Mouse (Mus musculus): ENCODE data around the gene Rnps1.
"Not testable (repeated sequence)": the region's sequence is repeated elsewhere in the genome, so short reads cannot be mapped to it uniquely, and the experiment has no call there.

Gene Rnps1

DNA sequence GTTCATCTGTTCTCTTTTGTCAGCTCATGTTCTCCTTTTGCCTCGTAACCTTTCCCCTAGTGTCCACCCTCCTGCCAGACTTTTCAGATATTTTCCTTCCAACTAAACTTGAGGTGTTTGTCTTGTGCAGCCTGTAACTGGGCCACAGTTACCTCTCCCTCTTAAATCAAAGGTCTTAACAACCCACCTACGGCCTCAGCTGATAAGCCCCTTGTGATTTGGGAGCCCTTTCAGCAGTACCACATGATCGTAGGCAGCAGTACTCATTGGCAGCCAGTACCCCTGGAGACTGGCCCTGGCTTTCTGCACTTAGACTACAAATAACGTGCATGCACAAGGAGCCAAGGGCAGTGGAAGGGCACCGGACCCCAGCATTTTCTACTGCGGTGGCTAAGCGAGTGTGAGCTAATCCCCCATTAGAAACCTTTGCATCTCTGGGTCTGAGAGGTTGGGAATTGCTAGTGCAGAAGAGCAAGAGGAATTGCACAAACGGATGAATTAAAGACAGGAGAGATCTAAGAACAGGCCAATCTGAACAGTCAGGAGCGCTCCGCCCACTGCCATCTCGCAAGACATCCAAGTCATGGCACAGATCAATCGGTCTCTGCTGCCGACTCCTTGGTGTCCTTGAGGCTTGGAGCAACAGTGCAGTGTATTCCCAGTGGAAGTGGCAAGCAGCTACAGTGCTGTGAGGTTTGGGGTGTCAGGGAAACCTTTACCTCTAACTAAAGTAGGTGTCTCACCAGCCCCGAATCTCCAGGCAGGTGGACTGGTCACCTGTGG is 15.0 kb downstream of the Rnps1 start:
- no peak for DNase-seq (ENCODE audit: low spot score)

DNA sequence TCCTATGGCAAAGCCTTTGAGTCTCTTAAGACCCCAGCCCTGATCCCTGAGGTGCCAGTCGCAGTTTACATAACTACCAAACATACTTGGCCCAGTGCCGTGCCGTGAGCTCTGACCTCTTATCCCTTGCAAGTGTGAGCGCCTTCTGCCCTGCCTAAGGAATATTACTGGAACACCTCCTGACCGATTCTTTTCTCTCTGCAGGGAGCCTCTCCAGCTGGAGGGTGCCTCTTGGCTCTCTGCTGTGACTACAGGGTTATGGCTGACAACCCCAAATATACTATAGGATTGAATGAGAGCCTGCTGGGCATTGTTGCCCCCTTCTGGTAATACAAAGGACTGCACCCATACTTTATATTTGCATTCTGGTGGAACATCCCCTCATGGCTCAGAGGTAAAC is 22.7 kb downstream of the Rnps1 start:
- peak; percentile 61 for DNase-seq (ENCODE audit: low spot score)

DNA sequence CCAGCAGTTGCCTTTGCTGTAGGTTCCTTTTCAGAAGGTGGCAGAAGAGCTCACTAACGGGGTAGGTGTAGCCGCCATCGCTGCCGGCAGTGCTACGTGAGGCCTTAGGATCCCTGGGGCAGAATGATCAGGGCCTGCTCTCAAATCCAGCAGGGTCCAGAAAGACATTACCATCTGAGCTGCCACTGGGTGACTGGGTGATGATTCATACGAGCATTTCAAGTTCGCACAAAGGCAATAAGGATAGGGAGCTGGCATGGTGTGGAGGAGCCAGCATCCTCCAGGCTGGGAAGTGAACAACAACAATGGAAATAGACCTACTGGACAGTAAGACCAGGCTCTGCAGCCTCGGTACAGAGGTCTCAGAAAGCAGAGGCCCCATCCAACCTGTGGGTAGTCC is 26.0 kb downstream of the Rnps1 start:
- no peak for DNase-seq (ENCODE audit: low spot score)

DNA sequence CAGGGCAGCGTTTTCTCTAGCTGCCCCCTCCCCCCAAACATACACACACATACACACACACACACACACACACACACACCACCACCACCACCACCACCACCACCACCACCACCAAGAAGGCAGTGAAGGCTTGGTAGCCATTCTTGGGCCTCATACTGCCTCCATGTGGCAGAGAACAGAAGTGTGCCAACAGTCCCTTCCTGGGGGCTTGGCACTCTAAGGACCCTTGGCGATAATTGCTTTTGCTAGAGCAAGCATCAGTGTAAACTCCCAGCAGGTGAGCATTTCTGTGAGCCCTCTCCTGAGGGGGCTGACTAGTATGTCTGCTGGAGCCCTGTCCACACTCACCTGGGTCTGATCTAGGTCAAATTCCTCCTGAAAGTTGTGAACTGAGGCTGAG is 26.8 kb downstream of the Rnps1 start:
- no peak for DNase-seq (ENCODE audit: low spot score)

DNA sequence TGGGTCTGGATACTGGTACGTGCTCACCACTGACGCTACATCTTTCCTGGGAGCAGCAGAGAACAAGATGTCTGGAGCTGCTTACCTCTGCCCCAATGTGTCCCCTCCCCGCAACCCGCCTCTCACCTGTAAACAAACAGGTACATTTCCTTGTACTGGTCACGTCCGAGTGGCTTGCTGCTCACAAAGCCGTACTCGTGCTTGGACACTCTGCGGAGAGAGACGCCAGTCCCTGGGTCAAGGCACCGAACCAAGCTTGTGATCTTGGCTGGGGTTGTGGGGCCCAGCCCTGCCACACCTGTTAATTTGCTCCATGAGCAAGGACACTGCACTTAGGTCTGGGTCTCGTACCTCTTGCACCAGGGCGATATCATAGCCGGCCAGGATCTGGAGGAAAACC is 27.7 kb downstream of the Rnps1 start:
- DNase-seq (ENCODE audit: low spot score), result no peak

DNA sequence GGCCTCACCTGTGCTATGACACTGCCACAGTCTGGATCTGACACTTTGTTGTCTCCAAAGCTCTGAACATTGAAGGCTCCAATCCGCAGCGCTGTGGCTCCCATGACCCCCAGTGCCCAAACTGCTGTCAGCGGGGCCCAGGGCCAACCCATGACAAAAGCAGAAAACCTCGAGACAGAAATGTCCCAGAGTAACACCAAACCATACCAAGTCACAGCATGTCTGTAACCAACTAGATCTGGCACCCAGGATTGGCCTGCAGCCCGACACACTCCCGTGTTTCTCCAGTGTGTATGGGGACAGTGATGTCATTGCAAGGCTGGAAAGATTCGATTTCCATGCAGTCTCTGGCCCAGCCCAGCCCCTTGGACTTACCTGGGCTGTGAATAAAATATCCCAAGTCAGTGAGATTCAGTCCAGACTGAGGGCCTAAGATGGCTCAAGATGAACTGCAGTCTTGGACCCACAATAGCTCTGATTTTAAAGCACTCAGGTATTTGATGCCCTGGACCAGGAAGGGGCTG is 28.3 kb downstream of the Rnps1 start, which contains the start of gene Dnase1l2:
Dnase1l2 (minus strand) TSS at position 474 of the 524 bp plus-strand sequence.
- DNase-seq (ENCODE audit: low spot score), result no peak

DNA sequence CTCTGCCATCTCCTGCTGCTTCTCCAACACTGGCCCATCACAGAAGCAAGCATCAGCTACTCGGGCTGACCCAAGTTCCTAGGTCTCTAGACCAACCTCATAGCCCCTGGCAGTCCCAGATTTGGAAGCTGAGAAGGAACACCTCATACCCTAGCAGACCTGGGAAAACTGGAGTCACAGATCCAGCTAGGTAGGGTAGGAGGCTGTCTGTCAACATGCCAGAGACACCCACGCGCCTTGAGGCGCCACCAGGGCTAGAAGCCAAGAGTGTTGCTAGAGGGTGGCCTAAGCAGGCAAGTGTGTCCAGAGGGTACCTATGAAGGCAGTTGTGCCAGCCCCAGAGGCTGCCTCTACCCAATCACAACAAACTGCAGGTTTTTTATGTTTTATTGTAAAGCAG is 29.0 kb downstream of the Rnps1 start:
- no peak for DNase-seq (ENCODE audit: low spot score)

DNA sequence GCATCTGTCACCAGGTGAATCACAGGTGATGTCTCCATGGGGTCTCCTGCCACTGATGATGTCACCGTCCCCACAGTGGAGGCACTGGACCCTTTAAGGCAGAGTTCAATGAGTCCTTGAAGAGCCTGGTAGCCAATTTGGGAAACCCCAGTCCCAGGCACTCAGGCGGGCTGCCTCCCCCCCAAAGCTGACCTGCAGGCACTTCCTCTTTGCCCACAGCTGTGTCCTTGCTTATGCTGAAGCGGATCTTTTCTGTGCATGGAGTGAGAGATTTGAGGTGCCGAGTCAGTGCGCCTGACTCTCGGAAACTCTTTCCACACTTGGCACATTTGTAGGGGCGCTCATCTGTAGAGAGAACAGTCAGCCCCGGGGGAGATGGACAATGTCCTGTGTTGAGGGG is 32.2 kb downstream of the Rnps1 start:
- DNase-seq (ENCODE audit: low spot score), result no peak

DNA sequence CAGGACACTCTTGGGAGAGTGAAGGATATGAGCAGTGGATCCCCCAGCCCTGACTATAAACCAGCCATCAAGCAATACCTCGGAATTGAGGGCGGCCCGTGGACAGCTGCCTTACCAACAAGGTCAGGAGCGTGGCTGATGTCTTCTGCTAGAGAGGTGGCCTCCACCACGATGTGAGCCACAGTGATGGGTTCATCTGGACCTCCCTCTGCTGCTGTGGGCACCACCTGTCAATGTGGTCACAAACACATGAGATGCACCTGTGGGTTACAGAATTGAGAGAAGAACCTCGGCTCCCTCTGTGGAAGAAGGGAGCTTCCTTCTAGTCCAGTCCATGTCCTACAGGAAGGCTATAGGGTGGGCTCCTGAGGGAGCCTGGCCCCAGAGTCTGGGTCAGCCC is 35.1 kb downstream of the Rnps1 start:
- DNase-seq (ENCODE audit: low spot score), result no peak

DNA sequence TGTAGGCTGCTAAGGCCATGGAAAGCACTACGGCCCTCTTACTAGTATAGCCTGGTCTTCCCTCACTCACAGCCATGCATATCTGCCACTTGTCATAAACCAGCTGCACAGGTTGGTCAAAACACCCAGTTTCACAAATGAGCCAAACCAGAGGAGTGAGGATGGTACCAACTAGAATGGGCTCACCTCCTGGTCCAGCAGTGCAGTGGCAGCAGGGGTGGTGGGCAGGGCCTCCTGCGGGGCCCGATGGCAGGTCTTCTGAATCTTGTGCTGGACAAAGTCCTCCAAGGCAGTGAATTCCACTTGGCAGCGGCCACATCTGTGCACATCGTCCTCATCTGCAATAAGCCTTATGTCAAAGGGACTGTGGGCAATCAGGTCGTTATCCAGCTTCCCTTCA is 36.9 kb downstream of the Rnps1 start:
- no peak for DNase-seq (ENCODE audit: low spot score)

DNA sequence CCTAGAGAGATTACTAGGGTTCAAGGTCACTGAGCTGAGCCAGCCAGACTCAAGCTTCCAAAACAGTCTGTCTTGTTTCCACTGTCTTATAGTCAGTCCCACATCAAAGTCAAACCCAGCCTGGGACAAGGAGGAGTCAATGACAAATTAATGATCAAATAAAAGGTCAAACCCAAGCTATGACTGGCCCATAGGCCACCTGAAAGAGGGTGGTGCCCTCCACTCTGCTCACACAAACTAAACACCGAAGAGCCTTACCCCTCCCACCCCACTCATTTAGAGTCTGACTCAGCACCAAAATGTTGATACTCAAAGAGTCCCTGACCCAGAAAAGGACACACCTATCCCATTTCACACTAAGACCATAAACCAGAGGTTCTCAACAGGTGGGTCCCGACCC is 39.0 kb downstream of the Rnps1 start:
- DNase-seq (ENCODE audit: low spot score), result no peak

DNA sequence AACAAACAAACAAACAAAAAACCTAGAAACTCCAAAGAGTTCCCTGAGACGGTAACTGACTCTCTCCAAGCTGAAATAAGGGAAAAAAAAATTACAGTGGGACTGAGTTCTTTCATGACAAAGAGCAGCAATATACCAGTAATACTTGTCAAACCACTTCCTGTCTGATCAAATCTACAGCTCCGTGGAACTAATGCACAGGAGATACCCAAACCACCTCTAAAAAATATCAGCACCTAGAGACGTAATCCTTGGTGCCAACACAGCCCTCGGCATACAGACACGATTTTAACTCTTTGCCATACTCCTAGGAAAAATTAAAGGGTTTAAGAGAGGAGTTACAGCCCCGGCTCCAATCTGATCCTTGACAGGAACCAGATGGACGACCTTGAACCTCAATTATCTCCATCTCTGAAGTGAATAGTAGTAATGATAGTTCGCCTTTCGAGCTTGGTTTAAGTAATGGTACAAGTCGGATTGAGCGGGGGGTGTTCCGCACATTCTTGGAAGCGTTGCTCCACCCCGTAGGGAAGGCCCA is 39.9 kb downstream of the Rnps1 start:
- peak; percentile 57 for DNase-seq (ENCODE audit: low spot score)

DNA sequence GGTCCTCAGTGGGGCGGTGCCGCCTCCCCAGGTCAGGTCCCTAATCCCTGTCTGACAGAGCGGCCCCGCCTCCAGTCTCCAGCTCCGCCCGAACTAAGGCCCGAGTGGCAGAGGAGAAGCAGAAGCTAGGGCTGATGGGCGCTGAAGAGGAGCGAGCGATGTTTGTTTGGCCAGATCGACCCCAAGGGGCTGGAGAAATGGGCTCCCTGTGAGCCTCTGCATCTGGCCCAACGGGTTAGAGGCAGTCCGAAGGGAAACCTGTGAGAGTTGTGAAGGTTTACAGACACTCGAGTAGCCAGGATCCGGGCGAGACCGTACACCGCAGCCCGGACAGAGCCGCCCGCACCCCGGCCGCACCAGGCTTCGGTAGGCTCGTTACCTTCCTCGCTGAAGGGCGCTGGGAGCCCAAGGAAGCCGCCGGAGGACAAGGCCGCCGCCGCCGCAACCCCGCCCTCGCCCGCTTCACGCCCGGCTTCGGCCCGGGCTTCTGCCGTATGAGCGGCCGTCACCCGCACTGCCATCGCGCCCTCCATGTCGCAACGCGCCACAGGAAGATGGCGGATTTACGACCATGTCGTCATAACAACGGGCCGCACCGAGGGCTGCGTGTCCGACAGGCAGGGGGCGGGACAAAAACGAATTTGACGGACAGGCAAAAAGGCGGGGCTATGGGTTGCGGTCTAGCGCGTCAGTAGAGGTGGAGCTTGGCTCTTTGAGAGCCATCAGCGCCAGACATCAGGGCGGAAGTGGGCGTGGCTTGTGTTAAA is 40.6 kb downstream of the Rnps1 start:
- DNase-seq (ENCODE audit: low spot score), result peak; percentile 99

DNA sequence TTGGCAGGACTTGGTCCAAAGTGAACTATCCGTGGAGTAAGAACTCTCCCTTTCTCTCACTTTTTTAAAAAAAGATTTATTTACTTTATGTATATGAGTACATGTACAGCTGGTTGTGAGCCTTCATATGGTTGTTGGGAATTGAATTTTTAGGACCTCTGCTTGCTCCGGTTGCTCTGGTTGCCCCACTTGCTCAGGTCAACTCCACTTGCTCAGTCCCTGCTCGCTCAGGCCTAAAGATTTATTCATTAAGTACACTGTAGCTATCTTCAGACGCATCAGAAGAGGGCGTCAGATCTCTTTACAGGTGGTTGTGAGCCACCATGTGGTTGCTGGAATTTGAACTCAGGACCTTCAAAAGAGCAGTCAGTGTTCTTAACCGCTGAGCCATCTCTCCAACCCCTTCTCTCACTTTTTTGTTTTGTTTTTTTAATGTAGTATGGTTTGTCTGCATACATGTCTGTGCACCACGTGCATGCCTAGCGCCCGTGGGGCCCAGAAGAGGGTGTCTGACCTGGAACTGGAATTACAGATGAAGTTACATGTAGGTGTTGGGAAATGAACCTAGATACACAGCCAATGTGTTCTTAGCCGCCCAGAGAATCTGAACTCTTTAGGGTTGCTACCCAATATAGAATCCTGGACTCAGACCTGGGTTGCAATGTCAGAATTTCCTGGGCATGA is 41.3 kb downstream of the Rnps1 start:
- not testable (repeated sequence) for DNase-seq (ENCODE audit: low spot score)

DNA sequence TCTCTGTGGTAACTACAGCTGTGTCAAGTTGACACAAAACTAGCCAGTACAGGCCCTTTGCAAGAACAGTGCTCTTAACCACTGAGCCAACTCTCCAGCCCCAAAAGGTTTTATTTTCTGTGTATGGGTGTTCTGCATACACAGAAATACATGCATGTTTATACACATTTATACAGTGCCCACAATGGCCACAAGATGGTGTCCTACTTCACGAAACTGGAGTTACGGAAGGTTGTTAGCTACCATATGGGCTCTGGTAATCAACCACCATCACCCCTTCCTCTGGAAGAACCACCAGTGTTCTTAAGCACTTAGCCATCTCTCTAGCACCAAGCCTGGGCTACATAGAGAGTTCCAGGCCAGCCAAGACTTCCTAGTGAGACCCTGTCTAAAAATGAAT is 47.2 kb downstream of the Rnps1 start:
- DNase-seq (ENCODE audit: low spot score), result peak; percentile 57

DNA sequence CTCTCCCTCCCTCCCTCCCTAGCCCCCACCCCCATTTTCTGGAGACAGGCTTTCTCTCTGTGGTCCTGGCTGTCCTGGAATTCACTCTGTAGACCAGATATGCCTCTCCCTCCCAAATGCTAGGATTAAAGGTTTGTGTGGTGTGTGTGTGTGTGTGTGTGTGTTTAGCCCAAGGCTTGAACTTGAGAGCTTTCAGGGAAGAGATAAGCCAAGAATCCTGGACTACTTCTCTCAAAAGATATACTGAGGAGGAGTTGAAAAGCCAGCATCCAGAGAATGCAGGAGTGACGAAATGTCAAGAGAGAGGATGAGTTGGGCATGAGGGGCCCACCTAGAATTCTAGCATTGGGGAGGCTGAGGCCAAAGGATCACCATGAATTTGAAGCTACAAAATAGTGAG is 48.6 kb downstream of the Rnps1 start:
- no peak for DNase-seq (ENCODE audit: low spot score)

DNA sequence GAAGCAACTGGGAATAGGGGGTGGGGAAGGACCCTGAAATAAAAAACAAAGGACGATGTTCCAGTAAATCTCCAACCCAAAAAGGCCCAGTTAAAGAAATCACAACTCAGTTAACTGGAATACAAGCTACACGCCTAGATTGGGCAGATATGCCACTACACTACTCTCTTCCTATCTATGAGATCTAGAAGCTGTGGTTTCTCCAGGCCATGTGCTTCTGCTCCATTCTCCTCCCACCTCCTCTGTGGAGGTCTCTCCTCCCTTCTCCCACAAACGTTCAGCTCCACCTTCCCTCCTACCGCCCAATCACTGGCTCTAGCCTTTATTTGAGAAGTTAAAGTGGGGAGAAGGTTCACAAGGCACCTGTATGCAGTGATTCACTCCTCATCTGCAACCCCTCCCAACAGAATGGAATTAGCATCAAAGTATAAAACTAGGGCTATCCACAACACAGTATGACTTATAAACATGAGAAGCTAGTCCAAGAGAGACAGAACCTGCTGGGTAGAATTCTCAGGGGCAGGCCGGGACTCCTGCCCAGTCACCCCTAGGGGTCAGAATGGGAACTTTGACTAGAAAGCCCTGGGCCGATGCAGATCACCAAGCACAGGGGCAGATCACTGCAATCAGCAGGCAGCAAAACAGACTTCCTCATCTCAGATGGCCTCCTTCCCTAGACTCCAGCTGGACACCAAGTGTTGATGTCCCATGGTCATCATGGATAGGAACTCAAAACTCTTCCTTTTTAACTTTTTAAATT is 49.2 kb downstream of the Rnps1 start:
- peak; percentile 26 for DNase-seq (ENCODE audit: low spot score)

DNA sequence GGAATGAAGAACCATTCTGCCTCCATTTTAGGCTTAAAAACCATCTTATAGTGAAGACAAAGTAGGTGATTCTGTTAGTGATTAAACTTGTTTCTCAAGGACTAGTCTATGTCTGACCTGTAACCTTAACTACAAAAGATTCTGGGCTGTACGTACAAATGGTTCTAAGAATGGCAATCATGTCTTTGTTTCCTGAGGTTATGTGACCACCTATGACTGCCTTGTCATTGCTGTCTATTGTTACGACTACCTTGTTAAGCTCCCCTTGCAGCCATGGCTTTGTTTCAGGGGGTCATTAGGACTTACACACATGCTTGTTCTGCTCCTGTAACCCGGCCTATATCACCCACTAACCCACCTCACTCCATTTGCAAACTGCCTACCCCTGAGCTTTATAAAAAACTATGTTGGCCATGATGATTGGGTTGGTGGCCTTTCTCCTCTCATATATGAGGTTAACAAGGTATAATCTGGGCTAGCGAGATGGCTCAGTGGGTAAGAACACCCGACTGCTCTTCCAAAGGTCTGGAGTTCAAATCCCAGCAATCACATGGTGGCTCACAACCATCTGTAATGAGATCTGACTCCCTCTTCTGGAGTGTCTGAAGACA is 54.4 kb downstream of the Rnps1 start:
- DNase-seq (ENCODE audit: low spot score), result no peak

DNA sequence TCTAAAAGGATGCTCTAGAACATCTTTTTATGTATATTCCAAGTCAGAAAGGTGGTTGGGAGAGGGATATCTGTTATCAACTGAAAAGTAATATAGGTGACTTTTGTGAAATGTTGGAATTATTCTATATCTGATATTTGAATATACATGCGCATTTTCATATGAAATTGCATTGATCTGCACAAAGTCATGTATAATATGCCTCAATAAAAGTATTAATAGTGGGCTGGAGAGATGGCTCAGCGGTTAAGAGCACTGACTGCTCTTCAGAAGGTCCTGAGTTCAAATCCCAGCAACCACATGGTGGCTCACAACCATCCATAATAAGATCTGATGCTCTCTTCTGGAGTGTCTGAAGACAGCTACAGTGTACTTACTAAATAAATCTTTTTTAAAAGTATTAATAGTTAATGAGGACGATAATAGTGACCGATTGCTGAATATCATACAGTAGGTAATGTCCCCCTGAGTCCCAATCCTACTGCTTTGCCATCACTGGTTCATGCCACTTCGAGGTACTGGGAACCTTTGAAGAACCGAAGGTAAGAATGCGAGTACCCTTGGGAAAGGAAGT is 55.1 kb downstream of the Rnps1 start:
- no peak for DNase-seq (ENCODE audit: low spot score)

DNA sequence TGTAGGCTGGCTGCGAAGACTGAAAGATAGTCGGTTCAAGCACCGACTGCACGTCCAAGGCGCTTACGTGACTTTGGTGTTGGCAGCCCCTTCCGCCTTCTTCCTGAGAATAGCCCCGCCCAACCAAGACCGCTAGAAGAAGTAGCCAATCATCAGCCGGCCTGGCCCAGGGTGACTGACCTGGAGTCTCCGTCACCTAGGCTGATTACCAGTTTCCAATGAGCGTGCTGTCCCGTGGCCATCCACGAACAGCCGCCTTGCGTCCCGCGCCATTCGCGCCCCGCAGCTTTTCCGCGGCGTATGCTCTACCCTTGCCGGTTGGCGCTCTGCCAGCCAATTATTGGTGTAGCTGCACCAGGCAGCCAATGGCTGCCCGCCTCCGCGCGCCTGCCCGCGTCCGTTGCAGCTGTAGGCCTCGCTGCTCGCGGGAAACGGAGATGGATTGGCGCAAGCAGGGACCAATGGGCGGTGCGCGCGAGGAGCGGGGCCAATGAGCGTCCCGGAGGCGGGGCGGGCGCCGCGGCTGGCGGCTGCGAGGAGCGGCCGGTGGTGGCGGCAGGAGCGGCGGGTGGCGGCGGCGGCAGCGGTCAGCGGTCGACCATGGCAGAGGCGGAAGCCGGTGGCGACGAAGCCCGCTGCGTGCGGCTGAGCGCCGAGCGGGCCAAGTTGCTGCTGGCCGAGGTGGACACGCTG is 55.7 kb downstream of the Rnps1 start, which contains the start of the genes E4f1 and Pgp:
E4f1 (minus strand) TSS at position 404 of the 693 bp plus-strand sequence.
Pgp (plus strand) TSS at position 483 of the 693 bp plus-strand sequence.
- peak; percentile 98 for DNase-seq (ENCODE audit: low spot score)

Measured in c-Kit-positive CD71-positive TER-119-positive erythroid progenitor cells, embryonic 14.5 days (primary cell).